Mouse (Mus musculus): ENCODE data around the gene Lama5. TPM values are rescaled to one million over a fixed set of nuclear protein-coding genes. Genes with fewer than 3 reads are reported as not detected.
"Not testable (repeated sequence)": the region's sequence is repeated elsewhere in the genome, so short reads cannot be mapped to it uniquely, and the experiment has no call there.

Lama5 gene
- total RNA-seq, 4 experiments from 2014 or later = 10.8 to 16.5 (median 13.8) TPM

- no peak for DNase-seq (ENCODE audit: low spot score in 2 of 2)
Observed at GRCm38 (mm10) chr2:180201303-180201702, 24.4 kb downstream of the Lama5 start.

GRCm38 (mm10) chr2:180200681-180201080, 25.0 kb downstream of the Lama5 start:
- DNase-seq (ENCODE audit: low spot score in 2 of 2) = no peak

- DNase-seq (ENCODE audit: low spot score in 2 of 2) = no peak
Observed at GRCm38 (mm10) chr2:180198782-180199181, 26.9 kb downstream of the Lama5 start.

- no peak for DNase-seq (ENCODE audit: low spot score in 2 of 2)
Observed at GRCm38 (mm10) chr2:180197323-180198037, 28.2 kb downstream of the Lama5 start.

- DNase-seq (ENCODE audit: low spot score in 2 of 2) = no peak
Observed at GRCm38 (mm10) chr2:180196610-180197322, 28.9 kb downstream of the Lama5 start.

GRCm38 (mm10) chr2:180187362-180187761, 38.3 kb downstream of the Lama5 start:
- no peak for DNase-seq (ENCODE audit: low spot score in 2 of 2)

GRCm38 (mm10) chr2:180185686-180186085, 40.0 kb downstream of the Lama5 start:
- DNase-seq (ENCODE audit: low spot score in 2 of 2) = peak; percentile 46 to 68

GRCm38 (mm10) chr2:180184752-180185109, 40.9 kb downstream of the Lama5 start:
- DNase-seq (ENCODE audit: low spot score in 2 of 2) = no peak

GRCm38 (mm10) chr2:180184011-180184751, 41.5 kb downstream of the Lama5 start:
- no peak for DNase-seq (ENCODE audit: low spot score in 2 of 2)

- no peak for DNase-seq (ENCODE audit: low spot score in 2 of 2)
Observed at GRCm38 (mm10) chr2:180181542-180181941, 44.1 kb downstream of the Lama5 start.

- no peak for DNase-seq (ENCODE audit: low spot score in 2 of 2)
Observed at GRCm38 (mm10) chr2:180175725-180176124, 49.9 kb downstream of the Lama5 start.

GRCm38 (mm10) chr2:180174121-180174520, 51.5 kb downstream of the Lama5 start:
- no peak for DNase-seq (ENCODE audit: low spot score in 2 of 2)

- not testable (repeated sequence) for DNase-seq (ENCODE audit: low spot score in 2 of 2)
Observed at GRCm38 (mm10) chr2:180173711-180174110, 51.9 kb downstream of the Lama5 start.

GRCm38 (mm10) chr2:180173163-180173562, 52.5 kb downstream of the Lama5 start:
- DNase-seq (ENCODE audit: low spot score in 2 of 2) = no peak

- peak in 1 of 2 experiments; percentile 4 for DNase-seq (ENCODE audit: low spot score in 2 of 2)
Observed at GRCm38 (mm10) chr2:180172152-180172551, 53.5 kb downstream of the Lama5 start.

GRCm38 (mm10) chr2:180171522-180172070, 54.1 kb downstream of the Lama5 start:
- no peak for DNase-seq (ENCODE audit: low spot score in 2 of 2)

- peak; percentile 98 for DNase-seq (ENCODE audit: low spot score in 2 of 2)
Observed at GRCm38 (mm10) chr2:180170806-180171521, 54.7 kb downstream of the Lama5 start, which contains the start of gene Adrm1. Adrm1 (plus strand) TSS chr2:180171485.

- no peak for DNase-seq (ENCODE audit: low spot score in 2 of 2)
Observed at GRCm38 (mm10) chr2:180170151-180170805, 55.4 kb downstream of the Lama5 start.

GRCm38 (mm10) chr2:180166869-180167268, 58.8 kb downstream of the Lama5 start:
- DNase-seq (ENCODE audit: low spot score in 2 of 2) = no peak

- no peak for DNase-seq (ENCODE audit: low spot score in 2 of 2)
Observed at GRCm38 (mm10) chr2:180165855-180166254, 59.8 kb downstream of the Lama5 start.

GRCm38 (mm10) chr2:180158627-180159026, 67.0 kb downstream of the Lama5 start:
- DNase-seq (ENCODE audit: low spot score in 2 of 2) = no peak
